Mouse (Mus musculus): ENCODE measurements at regions not wholly inside any gene's neighbourhood (a gene's known extent, or its start where the extent isn't known, plus 50 kb on each side); places are given as distances from the start of the nearest gene placed in this dataset.
"Not testable (repeated sequence)": the region's sequence is repeated elsewhere in the genome, so short reads cannot be mapped to it uniquely, and the experiment has no call there.

DNA sequence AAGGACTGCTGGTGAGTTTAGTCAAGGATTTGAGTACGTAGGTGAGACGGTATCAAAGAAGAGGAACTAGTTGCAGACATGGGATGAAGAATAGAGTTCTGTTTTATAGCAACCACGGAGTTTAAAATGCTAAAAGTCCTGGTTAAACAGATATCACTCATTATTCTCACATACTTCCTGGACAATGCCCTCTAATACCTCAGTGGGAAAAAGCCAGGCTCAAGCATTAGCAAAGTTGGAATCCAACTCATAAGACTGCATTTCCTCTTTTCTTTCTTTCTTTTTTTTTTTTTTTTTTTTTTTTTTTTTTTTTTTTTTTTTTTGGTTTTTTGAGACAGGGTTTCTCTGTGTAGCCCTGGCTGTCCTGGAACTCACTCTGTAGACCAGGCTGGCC is 81.3 kb downstream of the Nfkbiz start:
- not testable (repeated sequence) for TF ChIP-seq CTCF (IDR thresholded peaks at IDR 0.05; ENCODE audit: low read depth, low read length); POLR2A (IDR thresholded peaks at IDR 0.05; ENCODE audit: borderline replicate concordance, low read depth, low read length)

Measured in bone marrow macrophage, adult 2 months (primary cell).